Mouse (Mus musculus) liver, embryonic 14.5 days (tissue): ENCODE measurements around the gene Ppm1k. TPM values are rescaled to one million over a fixed set of nuclear protein-coding genes. Genes with fewer than 3 reads are reported as not detected.

Experiments
- ATAC-seq: fragments of 200-750 bp; cut with Nextera tagmentation; 2 replicates; pipeline ENCODE4 v1.8.0; 2017; ENCODE audit warnings: moderate number of reproducible peaks, mild to moderate bottlenecking, moderate library complexity; ENCODE audit not compliant: insufficient read depth
- DNase-seq, 3 experiments: peaks; one replicate each; pipeline ENCODE4 v3.0.0-alpha.2; 2012 to 2013; ENCODE audit warnings: low read depth in 3 of 3, low spot score in 3 of 3
- H3K27ac ChIP-seq: fragments of 300-500 bp; sonication (generic); 2 replicates; pipeline ENCODE4 v1.5.1; 2014; ENCODE audit warnings: moderate library complexity, mild to moderate bottlenecking, control low read depth, inconsistent platforms
- H3K27me3 ChIP-seq: fragments of 300-500 bp; sonication (generic); 2 replicates; pipeline ENCODE4 v1.6.1; 2014; ENCODE audit warnings: mild to moderate bottlenecking, low read length, moderate library complexity; ENCODE audit not compliant: control insufficient read depth, insufficient read depth
- H3K36me3 ChIP-seq: fragments of 300-500 bp; sonication (generic); replicated peaks from 2 replicates; pipeline ENCODE4 v1.6.1; 2014; ENCODE audit warnings: low read depth; ENCODE audit not compliant: control insufficient read depth, insufficient read depth
- H3K4me1 ChIP-seq, 2 experiments: fragments of 200-500 bp in 1 of 2; fragments of 300-500 bp in 1 of 2; sonication (generic) in 1 of 2; replicated peaks; 2 replicates each; pipeline ENCODE4 v1.6.1; 2012 to 2014; ENCODE audit warnings: antibody characterized with exemption in 1 of 2, inconsistent platforms in 1 of 2, low read length in 1 of 2; ENCODE audit not compliant: control insufficient read depth in 2 of 2, insufficient read depth in 2 of 2
- H3K4me2 ChIP-seq: fragments of 300-500 bp; sonication (generic); 2 replicates; pipeline ENCODE4 v1.6.1; 2014; ENCODE audit warnings: low read depth, mild to moderate bottlenecking, control low read depth, moderate library complexity
- H3K4me3 ChIP-seq, 2 experiments: fragments of 200-500 bp in 1 of 2; fragments of 300-500 bp in 1 of 2; sonication (generic) in 1 of 2; 2 replicates each; pipeline ENCODE4 v1.5.1; 2012 to 2014; ENCODE audit warnings: low read depth in 2 of 2, low read length in 2 of 2, mild to moderate bottlenecking in 2 of 2, control low read depth in 1 of 2, inconsistent platforms in 1 of 2, moderate library complexity in 1 of 2; ENCODE audit not compliant: insufficient read depth in 1 of 2
- H3K9ac ChIP-seq: fragments of 300-500 bp; sonication (generic); replicated peaks from 2 replicates; pipeline ENCODE4 v1.6.1; 2014; ENCODE audit warnings: mild to moderate bottlenecking, control low read depth, moderate library complexity
- H3K9me3 ChIP-seq: fragments of 300-500 bp; sonication (generic); 2 replicates; pipeline ENCODE4 v1.6.1; 2016; ENCODE audit warnings: low read length, mixed read lengths; ENCODE audit not compliant: control insufficient read depth
- CTCF ChIP-seq: IDR thresholded peaks from 2 replicates; pipeline ENCODE4 v1.5.1; 2016; ENCODE audit warnings: antibody characterized with exemption, low read depth, control low read depth
- EP300 ChIP-seq: IDR thresholded peaks from 2 replicates; pipeline ENCODE4 v1.6.1; 2016; ENCODE audit warnings: antibody characterized with exemption, low read depth
- WGBS: fragments of 180-500 bp; shearing (Covaris S2); extraction: QIAGEN DNeasy Blood & Tissue Kit; methylation state at CpG from one replicate; pipeline ENCODE4 v1.1.7; 2014; ENCODE audit not compliant: insufficient replicate concordance; 5-methylcytosine and 5-hydroxymethylcytosine counted together
- polyA plus RNA-seq, 2 experiments: library from polyadenylated mRNA; depleted of rRNA in 1 of 2; stranded (reverse) in 1 of 2; unstranded in 1 of 2; fragments of >200 nt; fragmentation: Nextera tagmentation in 1 of 2; extraction: Ambion mirVana in 1 of 2; gene quantifications; 2 replicates each; pipeline versions ENCODE4 v1.2.1 to v1.2.3; 2012 to 2014

The Ppm1k gene
- polyA plus RNA-seq, 2 experiments, result 1.6 to 3.3 TPM

GRCm38 (mm10) chr6:57524742-57525141 is 10.5 kb downstream of the Ppm1k start:
- Histone ChIP-seq H3K9me3 (no peaks in the 10 kb centered on the region), H3K36me3 (no peaks in the 10 kb centered on the region), H3K4me1 (no peaks in the 10 kb centered on the region; a peak in 1 of 4 replicates), H3K4me3 (no peak overlapping the region), H3K9ac (no peak overlapping the region), H3K27ac (no peak overlapping the region), H3K4me2 (no peak overlapping the region), H3K27me3 (no peaks in the 10 kb centered on the region)
- DNase-seq, result no peak
- no peak for ATAC-seq
- TF ChIP-seq EP300, result no peak
- no peak for TF ChIP-seq CTCF
- 73% methylated on average over 10 of the region's 10 CpGs for WGBS

- Histone ChIP-seq H3K9ac (no peak overlapping the region), H3K36me3 (no peaks in the 10 kb centered on the region), H3K27me3 (no peaks in the 10 kb centered on the region), H3K4me2 (no peak overlapping the region), H3K4me1 (no peaks in the 10 kb centered on the region; a peak in 1 of 4 replicates), H3K9me3 (no peaks in the 10 kb centered on the region), H3K4me3 (no peak overlapping the region), H3K27ac (no peak overlapping the region)
- no peak for DNase-seq
- ATAC-seq, result no peak
- no peak for TF ChIP-seq EP300
- WGBS, result 69% methylated on average over 10 of the region's 10 CpGs
Measured at GRCm38 (mm10) chr6:57520749-57521652, 14.3 kb downstream of the Ppm1k start.

GRCm38 (mm10) chr6:57514035-57514374 is 21.3 kb downstream of the Ppm1k start:
- Histone ChIP-seq H3K4me2 (no peak overlapping the region), H3K27me3 (no peaks in the 10 kb centered on the region), H3K36me3 (no peaks in the 10 kb centered on the region; the same call in 1 of the 2 replicates), H3K9ac (no peak overlapping the region), H3K4me3 (no peak overlapping the region), H3K4me1 (peaks cover 0 to 5% of the 10 kb centered on the region in 2 experiments; a peak in 1 of 4 replicates), H3K9me3 (no peaks in the 10 kb centered on the region), H3K27ac (no peak overlapping the region)
- ATAC-seq (peak; percentile 71), DNase-seq (peak in 1 of 3 experiments; percentile 10)
- 59% methylated on average over 4 of the region's 4 CpGs for WGBS
- TF ChIP-seq EP300 (no peak), CTCF (no peak)

- H3K36me3 ChIP-seq, result no peaks in the 10 kb centered on the region; the same call in 1 of the 2 replicates
- no peak overlapping the region for H3K9ac ChIP-seq
- peak; percentile 64 for ATAC-seq
- DNase-seq, result no peak
- 68% methylated on average over 7 of the region's 7 CpGs for whole genome bisulfite sequencing
- H3K9me3 ChIP-seq, result no peaks in the 10 kb centered on the region
- H3K27ac ChIP-seq, result no peak overlapping the region
- TF ChIP-seq CTCF (no peak), EP300 (no peak)
- peaks cover 0 to 5% of the 10 kb centered on the region in 2 experiments; a peak in 1 of 4 replicates for H3K4me1 ChIP-seq
- H3K27me3 ChIP-seq, result no peaks in the 10 kb centered on the region
- no peak overlapping the region for H3K4me3 ChIP-seq
- H3K4me2 ChIP-seq, result no peak overlapping the region
Measured at GRCm38 (mm10) chr6:57513351-57514034, 21.8 kb downstream of the Ppm1k start.

- no peak overlapping the region for H3K9ac ChIP-seq
- H3K27ac ChIP-seq, result no peak overlapping the region
- WGBS, result 68% methylated on average over 5 of the region's 5 CpGs
- H3K36me3 ChIP-seq, result no peaks in the 10 kb centered on the region; the same call in 1 of the 2 replicates
- peaks cover 0 to 5% of the 10 kb centered on the region in 2 experiments; a peak in 1 of 4 replicates for H3K4me1 ChIP-seq
- ATAC-seq (no peak), DNase-seq (no peak)
- no peak overlapping the region for H3K4me2 ChIP-seq
- no peak overlapping the region for H3K4me3 ChIP-seq
- H3K27me3 ChIP-seq, result no peaks in the 10 kb centered on the region
- no peaks in the 10 kb centered on the region for H3K9me3 ChIP-seq
- TF ChIP-seq EP300 (no peak), CTCF (no peak)
Measured at GRCm38 (mm10) chr6:57511899-57512298, 23.4 kb downstream of the Ppm1k start.
